Mouse (Mus musculus) adrenal gland, postnatal 14 days (tissue): ENCODE results near the gene Mars2. TPM values are rescaled to one million over a fixed set of nuclear protein-coding genes. Genes with fewer than 3 reads are reported as not detected.

Source experiments
- DNase-seq: peaks from one replicate; pipeline ENCODE4 v3.0.0; 2021; ENCODE audit warnings: mixed read lengths
- total RNA-seq: library from RNA; stranded (reverse); gene quantifications from 2 replicates; pipeline ENCODE4 v1.2.3, GENCODE M21; 2021

Mars2 gene
- total RNA-seq, 1 experiment from 2014 or later, result 6.4 TPM

DNA sequence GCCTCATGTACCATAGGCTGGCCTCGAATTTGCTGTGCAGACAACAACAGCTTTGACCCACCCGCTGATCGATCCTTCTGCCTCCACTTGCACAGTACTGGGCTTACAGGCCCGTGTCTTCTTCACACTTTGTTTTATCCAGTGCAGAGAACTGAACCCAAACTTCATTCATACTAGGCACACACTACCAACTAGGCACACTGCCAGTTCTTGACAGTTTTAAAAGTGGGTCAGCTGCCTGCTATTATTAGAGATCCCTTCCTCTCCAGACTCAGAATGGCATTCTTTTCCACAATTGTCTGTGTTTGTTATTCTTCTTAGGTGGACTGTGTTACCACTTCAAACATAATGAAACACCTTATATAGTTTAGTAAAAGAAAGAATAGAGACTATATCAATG lies 15.6 kb upstream of the Mars2 start:
- DNase-seq, result peak; percentile 60

GRCm38 (mm10) chr1:55223026-55223425 lies 14.0 kb upstream of the Mars2 start:
- no peak for DNase-seq

DNA sequence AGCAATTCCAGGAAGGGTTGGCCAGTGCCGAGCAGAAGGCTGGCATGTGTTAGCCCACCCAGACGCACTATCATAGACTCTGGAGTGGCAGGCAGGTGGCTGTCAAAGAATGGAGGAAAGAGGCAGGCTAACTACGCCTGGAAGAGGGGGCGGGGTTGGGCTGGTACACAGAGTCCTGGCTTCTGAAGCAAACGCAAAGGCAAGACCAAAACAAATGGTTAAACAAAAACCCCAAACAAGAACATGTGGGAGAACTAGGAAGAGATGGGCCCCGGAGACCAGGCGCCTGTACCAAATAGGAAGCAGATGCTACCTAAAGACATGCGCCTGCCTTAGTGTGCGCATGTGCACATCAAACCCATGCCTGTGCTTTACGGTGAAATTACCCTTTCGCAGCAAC lies 12.9 kb upstream of the Mars2 start:
- DNase-seq, result no peak

DNA sequence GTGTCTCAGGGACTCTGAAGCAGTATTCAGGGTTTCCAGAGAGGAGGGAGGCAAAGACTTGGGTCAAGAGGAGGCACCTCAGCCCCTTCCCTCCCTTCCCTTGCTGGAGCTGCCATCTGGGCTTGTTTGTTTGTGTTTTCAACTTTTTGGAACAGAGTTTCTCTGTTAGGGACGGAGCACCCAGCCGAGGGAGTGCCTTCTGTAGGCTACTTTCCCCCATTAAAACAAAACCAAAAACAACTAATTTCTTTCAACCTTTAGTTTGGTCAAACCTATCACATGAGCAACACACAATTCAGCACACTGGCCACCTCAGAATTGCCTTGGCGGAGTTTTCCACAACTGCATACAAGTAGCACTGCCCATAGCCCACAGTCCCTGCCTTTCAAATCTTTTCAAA lies 11.6 kb upstream of the Mars2 start:
- DNase-seq, result no peak

GRCm38 (mm10) chr1:55226011-55226857 lies 10.7 kb upstream of the Mars2 start, which contains the start of gene Rftn2:
Gene Rftn2 (minus strand): TSS chr1:55226782.
- peak; percentile 56 for DNase-seq

GRCm38 (mm10) chr1:55227376-55227775 lies 9.6 kb upstream of the Mars2 start:
- no peak for DNase-seq

DNA sequence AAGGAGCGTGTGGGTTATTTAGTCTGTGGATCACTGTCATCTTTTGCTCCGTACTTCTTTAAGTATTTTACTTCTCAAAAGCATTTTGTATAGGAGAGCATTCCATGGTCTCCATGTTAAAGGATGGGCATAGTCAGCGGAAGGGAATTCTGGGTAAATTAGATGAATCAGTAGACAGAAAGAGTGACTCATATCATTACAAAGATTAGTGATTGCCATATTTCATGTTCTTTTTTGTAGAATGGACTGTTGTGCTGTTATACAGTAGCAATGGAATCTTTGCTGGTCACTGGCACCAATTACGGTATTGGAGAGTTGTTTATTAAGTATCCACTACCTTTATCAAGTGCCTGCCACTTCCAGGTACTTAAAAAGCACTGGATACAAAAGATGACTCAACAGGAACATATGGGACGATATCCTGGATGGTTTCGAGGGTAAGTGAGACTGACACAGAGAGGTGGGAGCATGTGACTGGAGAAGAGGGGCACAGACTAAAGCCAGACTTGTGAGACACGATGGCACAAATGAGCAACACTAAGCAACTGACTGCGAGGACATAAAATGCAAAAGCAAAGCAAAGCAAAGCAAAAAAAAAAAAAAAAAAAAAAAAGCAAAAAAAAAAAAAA lies 8.6 kb upstream of the Mars2 start:
- no peak for DNase-seq

DNA sequence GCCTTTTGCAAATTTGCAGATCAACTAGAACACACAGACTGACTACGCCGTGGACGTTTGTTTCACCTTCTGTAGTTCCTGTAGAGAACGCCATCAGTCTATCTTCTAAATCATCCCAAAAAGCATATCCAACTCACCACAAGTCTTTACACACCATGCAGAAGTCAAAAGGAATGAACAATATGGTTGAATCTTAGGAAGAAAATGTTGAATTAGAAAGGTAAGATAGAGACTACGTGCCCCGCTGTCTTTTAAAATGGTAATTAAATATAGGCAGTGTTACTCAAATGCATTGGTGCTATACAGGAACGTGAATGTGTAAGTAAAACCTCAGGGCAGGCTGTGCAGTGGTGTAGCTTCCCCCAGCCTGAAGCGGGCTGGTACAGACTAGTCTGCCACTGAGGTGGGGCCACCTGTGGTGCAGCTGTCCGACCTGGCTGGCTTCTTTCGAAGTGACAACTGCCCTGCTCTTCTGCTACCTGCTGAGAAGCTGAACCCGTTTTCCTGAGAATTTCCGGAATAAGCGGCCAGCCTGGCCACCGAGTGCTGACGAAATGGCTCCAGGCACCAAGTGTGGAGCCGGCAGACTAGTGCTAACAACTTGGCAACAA lies 2.0 kb upstream of the Mars2 start:
- no peak for DNase-seq

GRCm38 (mm10) chr1:55236487-55236886 lies 490 bp upstream of the Mars2 start:
- DNase-seq, result no peak

DNA sequence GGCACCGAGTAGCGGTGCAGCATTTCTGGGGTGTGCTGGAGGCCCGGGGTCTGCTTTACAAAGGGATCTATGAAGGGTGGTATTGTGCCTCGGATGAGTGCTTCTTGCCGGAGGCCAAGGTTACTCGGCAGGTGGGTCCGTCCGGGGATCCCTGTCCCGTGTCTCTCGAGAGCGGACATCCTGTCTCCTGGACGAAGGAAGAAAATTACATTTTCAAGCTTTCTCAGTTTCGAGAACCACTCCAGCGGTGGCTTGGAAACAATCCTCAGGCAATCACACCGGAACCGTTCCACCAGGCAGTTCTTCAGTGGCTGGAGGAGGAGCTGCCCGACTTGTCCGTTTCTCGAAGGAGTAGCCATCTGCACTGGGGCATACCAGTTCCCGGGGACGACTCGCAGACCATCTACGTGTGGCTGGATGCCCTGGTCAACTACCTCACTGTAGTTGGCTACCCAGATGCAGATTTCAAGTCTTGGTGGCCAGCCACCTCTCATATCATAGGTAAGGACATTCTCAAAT lies 725 bp downstream of the Mars2 start:
- peak; percentile 21 for DNase-seq

DNA sequence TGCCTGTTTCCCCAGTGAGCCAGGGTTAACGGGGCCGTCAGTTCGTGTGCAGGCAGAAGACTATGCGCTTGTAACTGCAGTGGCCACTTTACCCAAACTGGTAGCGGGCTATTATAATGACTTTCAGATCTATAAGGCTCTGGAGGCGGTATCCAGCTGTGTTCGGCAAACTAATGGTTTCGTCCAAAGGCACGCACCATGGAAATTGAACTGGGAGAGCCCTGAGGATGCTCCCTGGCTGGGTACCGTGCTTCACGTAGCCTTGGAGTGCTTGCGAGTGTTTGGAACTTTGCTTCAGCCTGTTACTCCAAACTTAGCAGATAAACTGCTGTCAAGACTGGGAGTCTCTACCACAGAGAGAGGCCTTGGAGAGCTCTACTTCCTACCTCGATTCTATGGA lies 1.5 kb downstream of the Mars2 start:
- no peak for DNase-seq

GRCm38 (mm10) chr1:55239237-55239636 lies 2.3 kb downstream of the Mars2 start:
- DNase-seq, result peak; percentile 56

DNA sequence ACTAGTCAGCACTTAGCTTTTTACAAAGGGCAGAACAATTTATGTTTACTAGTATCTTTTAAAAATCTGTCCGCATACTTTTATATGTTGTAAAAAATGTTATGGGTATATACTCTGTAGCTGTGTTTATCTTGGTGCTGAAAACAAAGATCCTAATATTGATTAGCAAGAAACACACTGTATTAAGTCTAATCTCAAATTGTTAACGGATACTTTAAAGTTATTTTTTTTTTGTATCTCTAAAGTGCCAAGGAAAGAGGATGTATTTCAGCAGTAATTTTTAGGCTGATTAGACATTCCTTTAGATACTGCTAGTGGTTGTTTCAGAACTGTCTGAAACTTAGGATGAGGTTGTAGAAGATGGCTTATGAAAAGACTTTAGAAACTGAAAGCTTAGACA lies 9.4 kb downstream of the Mars2 start:
- no peak for DNase-seq

- no peak for DNase-seq
Observed at GRCm38 (mm10) chr1:55264385-55264784, 27.4 kb downstream of the Mars2 start.

GRCm38 (mm10) chr1:55265447-55265846 lies 28.5 kb downstream of the Mars2 start:
- DNase-seq, result no peak

DNA sequence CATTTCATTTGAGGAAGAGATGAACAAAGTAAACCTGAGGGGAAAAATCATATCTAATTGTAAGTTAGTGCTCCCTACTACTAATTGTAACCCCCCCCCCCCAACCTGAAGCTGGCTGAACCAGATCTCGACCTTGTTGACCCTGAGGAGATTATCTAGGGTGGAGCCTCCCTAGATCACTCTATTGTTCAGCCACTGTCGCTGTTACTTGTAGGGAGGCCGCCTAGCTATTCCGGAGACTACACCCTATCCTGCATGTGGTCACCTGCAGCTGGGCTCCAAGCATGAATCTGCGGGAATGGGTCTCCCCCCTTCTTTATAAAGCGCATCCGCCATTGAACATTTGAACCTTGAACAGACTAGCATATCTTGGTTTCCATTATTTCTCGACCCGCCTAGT lies 42.1 kb downstream of the Mars2 start:
- DNase-seq, result no peak

Other genes with a start within 250 kb of the Mars2 start
- gene Sf3b1, start 209.7 kb upstream of the Mars2 start, total RNA-seq, result 124 and 145 TPM in 2 replicates
- gene Coq10b, start 184.4 kb upstream of the Mars2 start, total RNA-seq, result 63.1 and 105 TPM in 2 replicates
- 556 and 584 TPM in 2 replicates for gene Hspe1, start 149.0 kb upstream of the Mars2 start, total RNA-seq
- gene Hspd1, start 148.9 kb upstream of the Mars2 start, total RNA-seq, result 1,112 and 1,123 TPM in 2 replicates
- 294 and 307 TPM in 2 replicates for gene Mob4, start 105.9 kb upstream of the Mars2 start, total RNA-seq
- 13.2 and 16.4 TPM in 2 replicates for gene Rftn2, start 10.4 kb upstream of the Mars2 start, total RNA-seq
- 0.45 and 0.48 TPM in 2 replicates for gene Boll, start 126.3 kb downstream of the Mars2 start, total RNA-seq
- gene Plcl1, start 168.7 kb downstream of the Mars2 start, total RNA-seq, result 5.3 and 6.2 TPM in 2 replicates